Mouse (Mus musculus): ENCODE results near the gene Capn12. TPM values are rescaled to one million over a fixed set of nuclear protein-coding genes. Genes with fewer than 3 reads are reported as not detected.

Gene Capn12
- total and polyA plus RNA-seq, 3 experiments = 0.17 TPM; not detected in 2

- peaks cover 9 to 23% of the 10 kb centered on the region in 2 experiments for H3K4me1 ChIP-seq (ENCODE audit: control insufficient read depth in 1 of 2, insufficient read depth in 2 of 2)
- no peaks in the 10 kb centered on the region for H3K36me3 ChIP-seq (replicated peaks in 1 of 2; ENCODE audit: control insufficient read depth in 1 of 2, insufficient read depth in 1 of 2, low read length in 1 of 2)
- dilution Hi-C loops (cut with MboI; ENCODE audit: extremely low pct_ligation_motif_present, extremely low pct_unique_long_range_greater_than_20kb, low sequenced_read_pairs) (no loop called here), in situ Hi-C loops (cut with MboI; ENCODE audit: low pct_ligation_motif_present, low pct_unique_long_range_greater_than_20kb, low sequenced_read_pairs) (no loop called here)
- H3K4me3 ChIP-seq (replicated peaks in 1 of 3; ENCODE audit: low read depth in 2 of 3, low read length in 2 of 3, poor library complexity in 1 of 3) = no peak overlapping the region
- H3K27ac ChIP-seq (ENCODE audit: insufficient read depth, low read depth) = no peak overlapping the region
- no peak for DNase-seq (ENCODE audit: extremely low read depth)
- peaks cover 9% of the 10 kb centered on the region for H3K9me3 ChIP-seq (replicated peaks; ENCODE audit: low read length)
- TF ChIP-seq ZNF384 (IDR thresholded peaks at IDR 0.05; ENCODE audit: low read depth, low read length) = no peak
- no peak for TF ChIP-seq NELFE (IDR thresholded peaks at IDR 0.05; ENCODE audit: low read depth, low read length)
- TF ChIP-seq CHD1 (IDR thresholded peaks at IDR 0.05; ENCODE audit: low read depth, low read length) = no peak
- TF ChIP-seq MXI1 (IDR thresholded peaks at IDR 0.05; ENCODE audit: low read depth, low read length) = no peak
- no peak for TF ChIP-seq POLR2A (IDR thresholded peaks at IDR 0.05; ENCODE audit: low read depth, low read length)
- no peak for TF ChIP-seq MAFK (IDR thresholded peaks at IDR 0.05; ENCODE audit: insufficient replicate concordance, low read length)
- TF ChIP-seq PAX5 (IDR thresholded peaks at IDR 0.05; ENCODE audit: low read length) = no peak
- TF ChIP-seq USF2 (conservative IDR thresholded peaks at IDR 0.05; ENCODE audit: low read depth, low read length) = no peak
- no peak for TF ChIP-seq TBP (conservative IDR thresholded peaks at IDR 0.05; ENCODE audit: low read depth, low read length)
- no peak for TF ChIP-seq CTCF (conservative IDR thresholded peaks at IDR 0.05 in 1 of 2, IDR thresholded peaks at IDR 0.05 in 1 of 2; ENCODE audit: low read depth in 2 of 2, low read length in 2 of 2)
- no peak for TF ChIP-seq SIN3A (IDR thresholded peaks at IDR 0.05; ENCODE audit: low read length)
- TF ChIP-seq ZC3H11A (IDR thresholded peaks at IDR 0.05; ENCODE audit: low read depth, low read length) = no peak
- no peak for TF ChIP-seq E2F4 (IDR thresholded peaks at IDR 0.05; ENCODE audit: insufficient replicate concordance, low read depth, low read length)
- TF ChIP-seq SMC3 (IDR thresholded peaks at IDR 0.05; ENCODE audit: low read depth, low read length) = no peak
- no peak for TF ChIP-seq MYC (IDR thresholded peaks at IDR 0.05; ENCODE audit: low read depth, low read length)
- TF ChIP-seq MAZ (IDR thresholded peaks at IDR 0.05; ENCODE audit: low read depth, low read length) = no peak
- H3K4me2 ChIP-seq (ENCODE audit: insufficient read depth, low read depth, poor library complexity, severe bottlenecking) = no peak overlapping the region
- no peaks in the 10 kb centered on the region for H3K27me3 ChIP-seq (replicated peaks)
- no peak overlapping the region for H3K9ac ChIP-seq (ENCODE audit: insufficient read depth, low read depth)
- no peaks in the 10 kb centered on the region for H3K79me2 ChIP-seq (replicated peaks; ENCODE audit: control insufficient read depth, extremely low read depth, insufficient read depth, poor library complexity, severe bottlenecking)
These were observed 18.3 kb upstream of the Capn12 start for GRCm38 (mm10) chr7:28862817-28863499.

GRCm38 (mm10) chr7:28863540-28863939 is 17.7 kb upstream of the Capn12 start, which contains the start of gene Lgals7:
Gene Lgals7 (plus strand): TSS chr7:28863853.
- dilution Hi-C loops (cut with MboI; ENCODE audit: extremely low pct_ligation_motif_present, extremely low pct_unique_long_range_greater_than_20kb, low sequenced_read_pairs) = no loop called here
- Histone ChIP-seq H3K27me3 (replicated peaks) (no peaks in the 10 kb centered on the region), H3K4me2 (ENCODE audit: insufficient read depth, low read depth, poor library complexity, severe bottlenecking) (no peak within 1 kb of the TSS), H3K4me3 (replicated peaks in 1 of 3; ENCODE audit: low read depth in 2 of 3, low read length in 2 of 3, poor library complexity in 1 of 3) (no peak within 1 kb of the TSS), H3K36me3 (replicated peaks in 1 of 2; ENCODE audit: control insufficient read depth in 1 of 2, insufficient read depth in 1 of 2, low read length in 1 of 2) (no peaks in the 10 kb centered on the region), H3K4me1 (ENCODE audit: control insufficient read depth in 1 of 2, insufficient read depth in 2 of 2) (peaks cover 9 to 23% of the 10 kb centered on the region in 2 experiments), H3K27ac (ENCODE audit: insufficient read depth, low read depth) (no peak within 1 kb of the TSS), H3K9ac (ENCODE audit: insufficient read depth, low read depth) (no peak within 1 kb of the TSS), H3K9me3 (replicated peaks; ENCODE audit: low read length) (peaks cover 8% of the 10 kb centered on the region), H3K79me2 (replicated peaks; ENCODE audit: control insufficient read depth, extremely low read depth, insufficient read depth, poor library complexity, severe bottlenecking) (no peaks in the 10 kb centered on the region)
- no peak for DNase-seq (ENCODE audit: extremely low read depth)
- in situ Hi-C loops (cut with MboI; ENCODE audit: low pct_ligation_motif_present, low pct_unique_long_range_greater_than_20kb, low sequenced_read_pairs) = no loop called here
- TF ChIP-seq UBTF (IDR thresholded peaks at IDR 0.05; ENCODE audit: low read depth, low read length) (no peak), MAFK (IDR thresholded peaks at IDR 0.05; ENCODE audit: insufficient replicate concordance, low read length) (no peak), ZMIZ1 (IDR thresholded peaks at IDR 0.05; ENCODE audit: low read depth, low read length) (no peak), CHD1 (IDR thresholded peaks at IDR 0.05; ENCODE audit: low read depth, low read length) (no peak), TCF12 (IDR thresholded peaks at IDR 0.05; ENCODE audit: low read depth, low read length) (no peak), MYC (IDR thresholded peaks at IDR 0.05; ENCODE audit: low read depth, low read length) (no peak), SIN3A (IDR thresholded peaks at IDR 0.05; ENCODE audit: low read length) (no peak), CTCF (conservative IDR thresholded peaks at IDR 0.05 in 1 of 2, IDR thresholded peaks at IDR 0.05 in 1 of 2; ENCODE audit: low read depth in 2 of 2, low read length in 2 of 2) (no peak), PAX5 (IDR thresholded peaks at IDR 0.05; ENCODE audit: low read length) (no peak), TBP (conservative IDR thresholded peaks at IDR 0.05; ENCODE audit: low read depth, low read length) (no peak), JUND (conservative IDR thresholded peaks at IDR 0.05; ENCODE audit: low read depth, low read length) (no peak), ZC3H11A (IDR thresholded peaks at IDR 0.05; ENCODE audit: low read depth, low read length) (no peak), CHD2 (IDR thresholded peaks at IDR 0.05; ENCODE audit: low read length) (no peak), ZNF384 (IDR thresholded peaks at IDR 0.05; ENCODE audit: low read depth, low read length) (no peak), NELFE (IDR thresholded peaks at IDR 0.05; ENCODE audit: low read depth, low read length) (no peak)
